Mouse (Mus musculus): ENCODE data around the gene Eva1b. TPM values are rescaled to one million over a fixed set of nuclear protein-coding genes. Genes with fewer than 3 reads are reported as not detected.

Gene Eva1b
- polyA plus RNA-seq, 1 experiment from 2014 or later: 30.6 TPM

Other genes with a start within 250 kb of the Eva1b start
- 0.15 and 0.30 TPM in 2 replicates for gene Csf3r, start 123.2 kb upstream of the Eva1b start, polyA plus RNA-seq (2016; fragmentation: Nextera tagmentation; extraction: Ambion mirVana)
- 142 and 146 TPM in 2 replicates for gene Mrps15, start 100.8 kb upstream of the Eva1b start, polyA plus RNA-seq (2016; fragmentation: Nextera tagmentation; extraction: Ambion mirVana)
- gene Oscp1, start 89.2 kb upstream of the Eva1b start, polyA plus RNA-seq (2016; fragmentation: Nextera tagmentation; extraction: Ambion mirVana): 5.9 and 7.7 TPM in 2 replicates
- 36.3 and 41.2 TPM in 2 replicates for gene Lsm10, start 51.1 kb upstream of the Eva1b start, polyA plus RNA-seq (2016; fragmentation: Nextera tagmentation; extraction: Ambion mirVana)
- 35.0 and 35.2 TPM in 2 replicates for gene Stk40, start 43.8 kb upstream of the Eva1b start, polyA plus RNA-seq (2016; fragmentation: Nextera tagmentation; extraction: Ambion mirVana)
- gene Sh3d21, start 15.7 kb downstream of the Eva1b start, polyA plus RNA-seq (2016; fragmentation: Nextera tagmentation; extraction: Ambion mirVana): 2.7 and 3.6 TPM in 2 replicates
- gene Thrap3, start 55.0 kb downstream of the Eva1b start, polyA plus RNA-seq (2016; fragmentation: Nextera tagmentation; extraction: Ambion mirVana): 177 and 191 TPM in 2 replicates
- gene Map7d1, start 108.6 kb downstream of the Eva1b start, polyA plus RNA-seq (2016; fragmentation: Nextera tagmentation; extraction: Ambion mirVana): 73.9 and 76.4 TPM in 2 replicates
- 68.0 and 68.7 TPM in 2 replicates for gene Trappc3, start 114.6 kb downstream of the Eva1b start, polyA plus RNA-seq (2016; fragmentation: Nextera tagmentation; extraction: Ambion mirVana)
- 4.7 and 4.9 TPM in 2 replicates for gene Col8a2, start 139.0 kb downstream of the Eva1b start, polyA plus RNA-seq (2016; fragmentation: Nextera tagmentation; extraction: Ambion mirVana)
- gene Adprhl2, start 174.0 kb downstream of the Eva1b start, polyA plus RNA-seq (2016; fragmentation: Nextera tagmentation; extraction: Ambion mirVana): 37.4 and 38.8 TPM in 2 replicates
- 1.4 and 1.5 TPM in 2 replicates for gene Tekt2, start 177.9 kb downstream of the Eva1b start, polyA plus RNA-seq (2016; fragmentation: Nextera tagmentation; extraction: Ambion mirVana)

Data from heart, embryonic 12.5 days (tissue).